Comparison of ENCODE assay signal across 14 mouse cellular contexts in genomic region chr10:115012922-115013321, GRCm38 (mm10).
DNase-seq lines count a peak whose midpoint lies in the region; ATAC-seq and TF ChIP-seq lines count a peak whose summit lies in the region.
"Had no signal": no experiment of that assay in that cellular context is flagged by ENCODE, and none has a peak within 500 bp of the region (broad histone marks: within the 10 kb centered on the region; RNA-seq: fewer than 3 reads in every experiment).

No protein-coding gene starts in this region.

- peak in 1 of 2 experiments; percentile 25 for DNase-seq in layer of hippocampus, adult 2 months (ENCODE audit: low spot score in 2 of 2)
- no peak for DNase-seq in layer of hippocampus, postnatal 10 days (ENCODE audit: low spot score in 2 of 2)
- DNase-seq in cerebellum, adult 8-10 months, result peak; percentile 88
- DNase-seq in forebrain, postnatal 0 days, result peak; percentile 51
- DNase-seq in midbrain, postnatal 0 days (ENCODE audit: low spot score), result peak; percentile 86
- DNase-seq in kidney, postnatal 25 days, result no peak
- no peak for DNase-seq in heart, postnatal 10 days
- no peak for DNase-seq in adrenal gland, postnatal 4 days (ENCODE audit: low spot score in 2 of 2)
- DNase-seq: gastrocnemius, postnatal 10 days; kidney, postnatal 14 days; thymus, postnatal 36 days had no signal

- H3K27ac ChIP-seq in layer of hippocampus, adult 2 months, result peak overlapping the region; percentile 72; the same call in 1 of the 2 replicates
- H3K27ac ChIP-seq in forebrain, postnatal 0 days (ENCODE audit: low read depth, low read length), result peak overlapping the region; percentile 41; the same call in 1 of the 2 replicates
- no peak overlapping the region; the same call in 1 of the 2 replicates for H3K27ac ChIP-seq in midbrain, postnatal 0 days (ENCODE audit: low read depth, low read length)
- H3K27ac ChIP-seq: liver, embryonic 15.5 days; macrophage had no signal

- TF ChIP-seq CTCF in layer of hippocampus, adult 2 months (conservative IDR thresholded peaks at IDR 0.05), result no peak
- TF ChIP-seq CTCF in forebrain, postnatal 0 days (IDR thresholded peaks at IDR 0.05; ENCODE audit: low read depth), result no peak
- TF ChIP-seq CTCF in midbrain, postnatal 0 days (IDR thresholded peaks at IDR 0.05), result no peak

- 0 out of 2 replicates have a peak, but pooled peaks have one; percentile 42 for ATAC-seq in forebrain, postnatal 0 days
- ATAC-seq in midbrain, postnatal 0 days (ENCODE audit: low FRiP score), result peak; percentile 62; the same call in 1 of the 2 replicates
- ATAC-seq: intestine, embryonic 16.5 days had no signal

- no peaks in the 10 kb centered on the region for H3K36me3 ChIP-seq in forebrain, postnatal 0 days (ENCODE audit: insufficient read depth)
- H3K36me3 ChIP-seq in midbrain, postnatal 0 days (ENCODE audit: insufficient read depth, low read length), result no peaks in the 10 kb centered on the region
- H3K36me3 ChIP-seq: liver, embryonic 15.5 days had no signal

- intact Hi-C loops in heart, postnatal 10 days (cut with DNase I), result no loop called here

- H3K4me1 ChIP-seq in forebrain, postnatal 0 days (ENCODE audit: insufficient read depth), result peaks cover 9% of the 10 kb centered on the region; the same call in 1 of the 2 replicates
- H3K4me1 ChIP-seq in midbrain, postnatal 0 days (ENCODE audit: insufficient read depth, low read length), result peaks cover 4% of the 10 kb centered on the region; the same call in 1 of the 2 replicates
- H3K4me1 ChIP-seq: liver, embryonic 15.5 days had no signal

- H3K4me2 ChIP-seq in forebrain, postnatal 0 days (ENCODE audit: low read depth), result no peak overlapping the region; the same call in 1 of the 2 replicates
- H3K4me2 ChIP-seq in midbrain, postnatal 0 days (ENCODE audit: low read depth, low read length, poor library complexity, severe bottlenecking), result peak overlapping the region; percentile 32; the same call in 1 of the 2 replicates
- H3K4me2 ChIP-seq: liver, embryonic 15.5 days had no signal

- 40% methylated on average over 6 of the region's 6 CpGs for WGBS in forebrain, postnatal 0 days
- 35% methylated on average over 6 of the region's 6 CpGs for WGBS in midbrain, postnatal 0 days

- no peak overlapping the region for H3K9ac ChIP-seq in forebrain, postnatal 0 days
- H3K9ac ChIP-seq in midbrain, postnatal 0 days (replicated peaks; ENCODE audit: low read length, poor library complexity, severe bottlenecking), result no peak overlapping the region
- H3K9ac ChIP-seq: liver, embryonic 15.5 days had no signal

- H3K27me3 ChIP-seq in forebrain, postnatal 0 days (ENCODE audit: insufficient read depth, low read length), result no peaks in the 10 kb centered on the region
- H3K27me3 ChIP-seq in midbrain, postnatal 0 days (ENCODE audit: insufficient read depth, low read length), result no peaks in the 10 kb centered on the region
- H3K27me3 ChIP-seq: liver, embryonic 15.5 days had no signal

- H3K4me3 ChIP-seq in layer of hippocampus, adult 2 months, result no peak overlapping the region
- no peak overlapping the region; the same call in 1 of the 2 replicates for H3K4me3 ChIP-seq in forebrain, postnatal 0 days (ENCODE audit: low read depth, low read length)
- no peak overlapping the region for H3K4me3 ChIP-seq in midbrain, postnatal 0 days (ENCODE audit: low read depth, low read length)
- H3K4me3 ChIP-seq: liver, embryonic 15.5 days had no signal

- H3K9me3 ChIP-seq in forebrain, postnatal 0 days (ENCODE audit: low read length), result no peaks in the 10 kb centered on the region
- H3K9me3 ChIP-seq in midbrain, postnatal 0 days (ENCODE audit: low read length), result no peaks in the 10 kb centered on the region
- H3K9me3 ChIP-seq: liver, embryonic 15.5 days had no signal

Comparison
In these comparisons a context has a peak if more than half of its experiments do, and no peak if none do; other contexts are left out.
1. DNase-seq: peak in cerebellum, adult 8-10 months (single experiment), forebrain, postnatal 0 days (single experiment) and midbrain, postnatal 0 days (single experiment); none in layer of hippocampus, postnatal 10 days (0 of 2), kidney, postnatal 25 days (0 of 2), heart, postnatal 10 days (0 of 2) and adrenal gland, postnatal 4 days (0 of 2).